Mouse (Mus musculus) MEL (cell line): Measurements from ENCODE around the gene Bpifc. TPM values are rescaled to one million over a fixed set of nuclear protein-coding genes. Genes with fewer than 3 reads are reported as not detected.

Experiments used
- DNase-seq: peaks from one replicate; pipeline ENCODE4 v3.0.0; 2011; ENCODE audit warnings: low read depth, low spot score
- H3K27ac ChIP-seq: 2 replicates; pipeline ENCODE4 v1.5.1; 2012; ENCODE audit warnings: low read depth, mild to moderate bottlenecking, control low read depth, low read length, moderate library complexity; ENCODE audit not compliant: control insufficient read depth
- H3K27me3 ChIP-seq, 2 experiments: fragments of 150-350 bp in 1 of 2; sonication (generic) in 1 of 2; 2 replicates each; pipeline ENCODE4 v1.6.1; 2012; ENCODE audit warnings: low read length in 2 of 2, mild to moderate bottlenecking in 2 of 2, improper control_type of control experiment in 1 of 2, moderate library complexity in 1 of 2; ENCODE audit not compliant: insufficient read depth in 2 of 2, control insufficient read depth in 1 of 2
- H3K36me3 ChIP-seq, 2 experiments: 2 replicates each; pipeline ENCODE4 v1.6.1; 2012 to 2014; ENCODE audit warnings: low read length in 2 of 2, improper control_type of control experiment in 1 of 2, inconsistent platforms in 1 of 2, mild to moderate bottlenecking in 1 of 2; ENCODE audit not compliant: insufficient read depth in 2 of 2, control insufficient read depth in 1 of 2
- H3K4me1 ChIP-seq, 2 experiments: fragments of 150-350 bp in 1 of 2; sonication (generic) in 1 of 2; 2 replicates each; pipeline ENCODE4 v1.6.1; 2012; ENCODE audit warnings: low read length in 2 of 2, improper control_type of control experiment in 1 of 2, mild to moderate bottlenecking in 1 of 2; ENCODE audit not compliant: insufficient read depth in 2 of 2, control insufficient read depth in 1 of 2
- H3K4me3 ChIP-seq, 2 experiments: fragments of 150-350 bp in 1 of 2; sonication (generic) in 1 of 2; 2 replicates each; pipeline ENCODE4 v1.5.1; 2012; ENCODE audit warnings: low read depth in 2 of 2, low read length in 2 of 2, mild to moderate bottlenecking in 2 of 2, moderate library complexity in 2 of 2, control low read depth in 1 of 2, improper control_type of control experiment in 1 of 2; ENCODE audit not compliant: control insufficient read depth in 1 of 2, insufficient read depth in 1 of 2
- H3K79me2 ChIP-seq: 2 replicates; pipeline ENCODE4 v1.6.1; 2012; ENCODE audit warnings: mild to moderate bottlenecking, low read length, moderate library complexity; ENCODE audit not compliant: control insufficient read depth, poor library complexity, insufficient read depth
- H3K9ac ChIP-seq: 2 replicates; pipeline ENCODE4 v1.6.1; 2012; ENCODE audit warnings: low read depth, mild to moderate bottlenecking, control low read depth, low read length, moderate library complexity; ENCODE audit not compliant: control insufficient read depth, poor library complexity, severe bottlenecking
- H3K9me3 ChIP-seq: fragments of 150-350 bp; sonication (generic); replicated peaks from 2 replicates; pipeline ENCODE4 v1.6.1; 2012; ENCODE audit warnings: mild to moderate bottlenecking, low read length, improper control_type of control experiment, moderate library complexity; ENCODE audit not compliant: insufficient read depth
- BHLHE40 ChIP-seq: IDR thresholded peaks from 2 replicates; pipeline ENCODE4 v1.6.1; 2012; ENCODE audit warnings: low read depth, mild to moderate bottlenecking, inconsistent platforms, low read length, improper control_type of control experiment, borderline replicate concordance
- CHD1 ChIP-seq: IDR thresholded peaks from 2 replicates; pipeline ENCODE4 v1.6.1; 2012; ENCODE audit warnings: low read depth, mild to moderate bottlenecking, inconsistent platforms, low read length, improper control_type of control experiment
- CTCF ChIP-seq, 3 experiments: IDR thresholded peaks in 2 of 3; conservative IDR thresholded peaks in 1 of 3; 2 replicates each; pipeline ENCODE4 v1.5.1; 2011 to 2012; ENCODE audit warnings: low read length in 3 of 3, low read depth in 2 of 3, mild to moderate bottlenecking in 2 of 3, improper control_type of control experiment in 1 of 3, inconsistent platforms in 1 of 3, mixed read lengths in 1 of 3, moderate library complexity in 1 of 3; ENCODE audit not compliant: control insufficient read depth in 1 of 3, insufficient read depth in 1 of 3, poor library complexity in 1 of 3, severe bottlenecking in 1 of 3
- E2F4 ChIP-seq: IDR thresholded peaks from 2 replicates; pipeline ENCODE4 v1.6.1; 2011; ENCODE audit warnings: low read depth, low read length, improper control_type of control experiment, borderline replicate concordance
- EP300 ChIP-seq, 2 experiments: IDR thresholded peaks; 2 replicates each; pipeline ENCODE4 v1.6.1; 2011; ENCODE audit warnings: improper control_type of control experiment in 2 of 2, low read length in 2 of 2, low read depth in 1 of 2, mild to moderate bottlenecking in 1 of 2
- HCFC1 ChIP-seq: IDR thresholded peaks from 2 replicates; pipeline ENCODE4 v1.6.1; 2012; ENCODE audit warnings: low read depth, mild to moderate bottlenecking, inconsistent platforms, low read length, improper control_type of control experiment, moderate library complexity
- MXI1 ChIP-seq: IDR thresholded peaks from 2 replicates; pipeline ENCODE4 v1.6.1; 2011; ENCODE audit warnings: mild to moderate bottlenecking, low read depth, low read length, improper control_type of control experiment
- MYC ChIP-seq: IDR thresholded peaks from 2 replicates; pipeline ENCODE4 v1.6.1; 2011; ENCODE audit warnings: low read depth, mild to moderate bottlenecking, low read length, improper control_type of control experiment, moderate library complexity
- POLR2A ChIP-seq, 2 experiments: IDR thresholded peaks; 2 replicates each; pipeline ENCODE4 v1.6.1; 2011 to 2012; ENCODE audit warnings: low read length in 2 of 2, mild to moderate bottlenecking in 2 of 2, control low read depth in 1 of 2, improper control_type of control experiment in 1 of 2, low read depth in 1 of 2, moderate library complexity in 1 of 2; ENCODE audit not compliant: control insufficient read depth in 1 of 2, insufficient read depth in 1 of 2, poor library complexity in 1 of 2
- RAD21 ChIP-seq: IDR thresholded peaks from 2 replicates; pipeline ENCODE4 v1.6.1; 2011; ENCODE audit warnings: mild to moderate bottlenecking, low read depth, low read length, improper control_type of control experiment
- RCOR1 ChIP-seq: IDR thresholded peaks from 2 replicates; pipeline ENCODE4 v1.6.1; 2012; ENCODE audit warnings: low read depth, mild to moderate bottlenecking, inconsistent platforms, low read length, improper control_type of control experiment
- SIN3A ChIP-seq: IDR thresholded peaks from 2 replicates; pipeline ENCODE4 v1.6.1; 2012; ENCODE audit warnings: low read length, improper control_type of control experiment, inconsistent platforms
- SMC3 ChIP-seq: IDR thresholded peaks from 2 replicates; pipeline ENCODE4 v1.6.1; 2011; ENCODE audit warnings: low read depth, low read length, improper control_type of control experiment
- TCF12 ChIP-seq: IDR thresholded peaks from 2 replicates; pipeline ENCODE4 v1.6.1; 2014; ENCODE audit warnings: low read depth, mild to moderate bottlenecking, inconsistent platforms, low read length, improper control_type of control experiment, moderate library complexity
- UBTF ChIP-seq: IDR thresholded peaks from 2 replicates; pipeline ENCODE4 v1.6.1; 2012; ENCODE audit warnings: low read depth, mild to moderate bottlenecking, inconsistent platforms, low read length, improper control_type of control experiment, moderate library complexity, borderline replicate concordance; ENCODE audit not compliant: insufficient read depth
- USF1 ChIP-seq: IDR thresholded peaks from 2 replicates; pipeline ENCODE4 v1.6.1; 2014; ENCODE audit warnings: low read depth, mild to moderate bottlenecking, inconsistent platforms, low read length, improper control_type of control experiment, moderate library complexity
- ZC3H11A ChIP-seq: IDR thresholded peaks from 2 replicates; pipeline ENCODE4 v1.6.1; 2012; ENCODE audit warnings: low read depth, mild to moderate bottlenecking, inconsistent platforms, low read length, improper control_type of control experiment
- ZKSCAN1 ChIP-seq: IDR thresholded peaks from 2 replicates; pipeline ENCODE4 v1.6.1; 2012; ENCODE audit warnings: low read depth, mild to moderate bottlenecking, inconsistent platforms, low read length, improper control_type of control experiment, moderate library complexity
- polyA plus RNA-seq, 2 experiments: library from polyadenylated mRNA; stranded (reverse) in 1 of 2; unstranded in 1 of 2; fragments of >175 nt in 1 of 2; fragments of >200 nt in 1 of 2; gene quantifications; 2 replicates each; pipeline versions ENCODE4 v1.2.1 to v1.2.4; 2012; ENCODE audit warnings: low replicate concordance in 2 of 2, low read depth in 1 of 2; ENCODE audit not compliant: insufficient read length in 2 of 2, insufficient read depth in 1 of 2, missing spikeins in 1 of 2
- total RNA-seq: library from RNA; depleted of rRNA; stranded (reverse); fragments of 300-350 nt; gene quantifications from 2 replicates; pipeline ENCODE4 v1.2.3, GENCODE M21; 2012; rRNA removed

Bpifc gene
- total RNA-seq (not detected in 2 replicates), polyA plus RNA-seq (under 1 TPM in 1 of 2 experiments, not detected in 1; 0.03 TPM)

DNA sequence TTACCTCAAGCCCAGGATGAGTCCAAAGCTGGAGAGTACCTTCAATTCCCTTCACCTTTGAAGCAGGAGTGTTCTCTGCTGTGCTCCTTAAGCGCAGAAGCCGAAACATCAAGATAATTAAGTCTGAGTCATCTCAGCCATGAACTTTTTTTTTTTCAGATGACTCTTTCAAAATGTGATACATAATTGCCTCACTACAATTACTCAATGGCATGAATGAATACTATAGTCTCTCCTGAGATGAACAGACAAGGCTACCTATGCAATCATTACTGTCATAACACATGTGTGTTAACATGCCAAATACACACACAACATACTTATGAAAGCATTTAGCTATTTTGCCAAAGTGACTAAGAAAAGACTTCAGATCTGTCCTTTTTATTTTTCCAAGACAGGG lies at the start of gene Bpifc:
TSS of gene Bpifc (minus strand) at position 115 of the 400 bp plus-strand sequence.
- no peaks in the 10 kb centered on the region for H3K36me3 ChIP-seq
- H3K79me2 ChIP-seq: no peaks in the 10 kb centered on the region
- no peak within 1 kb of the TSS for H3K27ac ChIP-seq
- DNase-seq: no peak
- no peaks in the 10 kb centered on the region for H3K4me1 ChIP-seq
- no peak within 1 kb of the TSS for H3K9ac ChIP-seq
- H3K9me3 ChIP-seq: no peaks in the 10 kb centered on the region
- no peak within 1 kb of the TSS for H3K4me3 ChIP-seq
- H3K27me3 ChIP-seq: peaks cover 0 to 6% of the 10 kb centered on the region in 2 experiments
- TF ChIP-seq MYC (no peak), HCFC1 (no peak), MXI1 (no peak), RAD21 (no peak), CHD1 (no peak), SIN3A (no peak), E2F4 (no peak), POLR2A (IDR thresholded peaks at IDR 0.05; ENCODE audit: control insufficient read depth in 1 of 2, insufficient read depth in 1 of 2, low read depth in 1 of 2, low read length in 2 of 2, poor library complexity in 1 of 2) (no peak), UBTF (no peak), BHLHE40 (no peak), SMC3 (no peak), ZKSCAN1 (no peak), RCOR1 (no peak), USF1 (no peak), EP300 (IDR thresholded peaks at IDR 0.05; ENCODE audit: low read depth in 1 of 2, low read length in 2 of 2) (no peak), TCF12 (no peak), ZC3H11A (no peak), CTCF (IDR thresholded peaks at IDR 0.05 in 2 of 3, conservative IDR thresholded peaks at IDR 0.05 in 1 of 3; ENCODE audit: control insufficient read depth in 1 of 3, insufficient read depth in 1 of 3, low read depth in 2 of 3, low read length in 3 of 3, poor library complexity in 1 of 3, severe bottlenecking in 1 of 3) (no peak)

DNA sequence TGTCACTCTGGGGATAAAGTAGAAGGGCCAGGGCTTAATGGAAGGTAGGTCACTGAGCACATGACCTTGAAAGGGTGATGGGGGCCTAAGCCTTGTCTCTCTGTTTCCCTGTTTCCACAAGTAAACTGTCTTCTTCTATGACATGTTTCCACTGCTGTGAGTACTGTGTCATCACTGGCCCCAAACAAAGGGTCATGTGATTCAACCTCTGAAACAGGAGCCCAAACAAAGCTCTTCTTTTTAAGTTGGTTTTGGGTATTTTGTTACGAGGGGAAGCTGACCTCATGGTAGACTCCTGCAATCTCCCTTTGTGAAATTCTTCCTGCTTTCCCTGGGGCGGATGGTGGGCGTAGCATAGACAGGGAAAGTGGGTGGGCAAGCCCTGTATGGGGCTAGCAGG lies 48.6 kb upstream of the Bpifc start:
- no peaks in the 10 kb centered on the region for H3K27me3 ChIP-seq
- H3K36me3 ChIP-seq: no peaks in the 10 kb centered on the region
- no peaks in the 10 kb centered on the region for H3K9me3 ChIP-seq
- no peak for DNase-seq
- no peak overlapping the region for H3K4me3 ChIP-seq
- no peak overlapping the region for H3K27ac ChIP-seq
- no peaks in the 10 kb centered on the region for H3K4me1 ChIP-seq
- H3K9ac ChIP-seq: no peak overlapping the region
- no peaks in the 10 kb centered on the region for H3K79me2 ChIP-seq
- no peak for TF ChIP-seq SMC3
